Mouse (Mus musculus) limb, embryonic 11.5 days (tissue): ENCODE data around the gene Hivep1. TPM values are rescaled to one million over a fixed set of nuclear protein-coding genes. Genes with fewer than 3 reads are reported as not detected.

Experiments
- ATAC-seq: fragments of 200-750 bp; cut with Nextera tagmentation; 2 replicates; pipeline ENCODE4 v1.8.0; 2017; ENCODE audit warnings: low read depth; ENCODE audit not compliant: insufficient number of reproducible peaks, low FRiP score, low TSS enrichment
- DNase-seq: peaks from one replicate; pipeline ENCODE4 v3.0.0-alpha.2; 2015; ENCODE audit warnings: low spot score
- H3K27ac ChIP-seq: fragments of 300-500 bp; sonication (generic); replicated peaks from 2 replicates; pipeline ENCODE4 v1.5.1; 2014; ENCODE audit warnings: low read depth, mild to moderate bottlenecking, low read length
- H3K27me3 ChIP-seq: fragments of 300-500 bp; sonication (generic); 2 replicates; pipeline ENCODE4 v1.6.1; 2014; ENCODE audit warnings: mild to moderate bottlenecking, low read length, mixed read lengths; ENCODE audit not compliant: control insufficient read depth, insufficient read depth
- H3K36me3 ChIP-seq: fragments of 300-500 bp; sonication (generic); 2 replicates; pipeline ENCODE4 v1.6.1; 2014; ENCODE audit warnings: mild to moderate bottlenecking, low read length, moderate library complexity, mixed read lengths; ENCODE audit not compliant: control insufficient read depth, insufficient read depth
- H3K4me1 ChIP-seq: fragments of 300-500 bp; sonication (generic); 2 replicates; pipeline ENCODE4 v1.6.1; 2014; ENCODE audit warnings: low read length, mixed read lengths; ENCODE audit not compliant: control insufficient read depth, insufficient read depth
- H3K4me2 ChIP-seq: fragments of 300-500 bp; sonication (generic); 2 replicates; pipeline ENCODE4 v1.6.1; 2014; ENCODE audit warnings: low read depth, mild to moderate bottlenecking, moderate library complexity; ENCODE audit not compliant: severe bottlenecking
- H3K4me3 ChIP-seq: fragments of 300-500 bp; sonication (generic); 2 replicates; pipeline ENCODE4 v1.5.1; 2014; ENCODE audit warnings: low read depth, low read length
- H3K9ac ChIP-seq: fragments of 300-500 bp; sonication (generic); 2 replicates; pipeline ENCODE4 v1.6.1; 2014; ENCODE audit warnings: mild to moderate bottlenecking, low read length
- H3K9me3 ChIP-seq: fragments of 300-500 bp; sonication (generic); 2 replicates; pipeline ENCODE4 v1.6.1; 2016; ENCODE audit warnings: low read length; ENCODE audit not compliant: control insufficient read depth
- WGBS: fragments of 180-500 bp; shearing (Covaris S2); extraction: QIAGEN DNeasy Blood & Tissue Kit; methylation state at CpG from one replicate; pipeline ENCODE4 v1.1.7; 2014; 5-methylcytosine and 5-hydroxymethylcytosine counted together
- polyA plus RNA-seq: library from polyadenylated mRNA; unstranded; fragments of >200 nt; fragmentation: Nextera tagmentation; extraction: Ambion mirVana; gene quantifications from 2 replicates; pipeline ENCODE4 v1.2.1, GENCODE M21; 2014

Gene Hivep1
- polyA plus RNA-seq = 8.7 and 14.0 TPM in 2 replicates

DNA sequence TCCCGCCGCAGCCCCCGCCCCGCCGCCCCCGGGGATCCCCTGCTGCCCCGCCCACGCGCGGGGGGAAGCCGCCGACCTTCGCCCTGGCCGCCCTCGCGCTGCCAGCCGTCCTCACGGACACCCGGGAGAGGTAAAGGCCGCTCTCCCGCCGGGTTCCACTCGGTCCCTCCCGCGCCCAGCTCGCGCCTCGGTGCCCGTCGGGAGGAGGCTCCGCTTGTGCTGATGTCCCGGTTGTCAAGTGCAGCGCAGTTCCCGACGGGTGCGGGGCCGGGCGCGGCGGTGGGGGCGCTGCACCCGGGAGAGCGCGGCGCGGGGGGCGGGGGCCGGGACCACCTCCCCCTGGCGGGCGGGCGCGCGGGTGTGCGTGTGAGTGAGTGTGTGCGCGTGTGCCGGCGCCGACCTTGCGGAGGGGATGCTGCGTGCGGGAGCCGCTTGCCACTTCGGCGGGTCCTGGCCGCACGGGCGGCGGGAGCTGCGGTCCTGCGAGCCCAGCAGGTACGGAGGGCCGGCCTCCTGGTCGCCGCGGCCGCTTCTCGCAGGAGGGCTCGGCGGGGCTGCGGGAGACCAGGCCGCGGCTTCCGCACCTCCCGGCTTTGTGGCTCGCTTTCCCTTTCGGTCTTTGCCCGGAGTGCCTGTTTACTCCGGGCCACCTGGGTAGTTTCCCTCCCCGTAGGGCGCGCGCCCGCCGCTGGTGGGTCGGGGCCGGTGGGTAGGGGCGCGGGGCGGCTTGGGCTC, at the start of gene Hivep1:
Gene Hivep1, plus strand, starts transcription at position 61 of the 735 bp plus-strand sequence.
- DNase-seq (peak; percentile 80), ATAC-seq (peak; percentile 27)
- no peaks in the 10 kb centered on the region for H3K27me3 ChIP-seq
- H3K4me2 ChIP-seq = peak within 1 kb of the TSS; percentile 78
- H3K9me3 ChIP-seq = no peaks in the 10 kb centered on the region
- no peaks in the 10 kb centered on the region for H3K4me1 ChIP-seq
- under 1% methylated on average over 47 of the region's 100 CpGs for WGBS
- peak within 1 kb of the TSS; percentile 92 for H3K27ac ChIP-seq
- peaks cover 5% of the 10 kb centered on the region; the same call in 1 of the 2 replicates for H3K36me3 ChIP-seq
- H3K9ac ChIP-seq = peak within 1 kb of the TSS; percentile 93
- H3K4me3 ChIP-seq = peak within 1 kb of the TSS; percentile 81

GRCm38 (mm10) chr13:42015484-42016045, 36.3 kb upstream of the Hivep1 start:
- 79% methylated on average over 10 of the region's 10 CpGs for WGBS
- no peak for ATAC-seq
- Histone ChIP-seq H3K27ac (no peak overlapping the region), H3K9me3 (no peaks in the 10 kb centered on the region), H3K4me2 (no peak overlapping the region), H3K9ac (no peak overlapping the region), H3K4me1 (no peaks in the 10 kb centered on the region), H3K27me3 (no peaks in the 10 kb centered on the region), H3K4me3 (no peak overlapping the region), H3K36me3 (no peaks in the 10 kb centered on the region)
- DNase-seq = no peak

DNA sequence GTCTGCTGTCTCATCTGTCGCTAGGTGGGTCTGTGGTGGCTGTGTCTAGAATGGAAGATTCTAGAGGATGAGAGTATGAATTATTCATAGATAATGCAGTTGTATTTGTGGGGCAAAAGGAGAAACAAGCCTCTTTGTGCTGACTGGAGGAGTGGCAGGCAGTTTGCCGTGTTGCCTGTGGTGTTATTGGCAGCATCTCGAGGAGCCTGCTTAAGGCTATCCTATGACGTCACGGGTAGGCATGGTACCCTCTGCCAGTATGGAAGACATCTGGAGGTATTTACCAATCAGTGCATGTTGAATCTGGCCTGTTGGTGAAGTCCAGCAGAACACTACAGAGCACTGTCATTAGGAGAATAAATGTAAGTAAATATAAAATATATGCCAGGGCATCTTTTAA, 35.6 kb upstream of the Hivep1 start:
- DNase-seq (no peak), ATAC-seq (no peak)
- H3K4me2 ChIP-seq = no peak overlapping the region
- no peaks in the 10 kb centered on the region for H3K36me3 ChIP-seq
- no peak overlapping the region for H3K9ac ChIP-seq
- no peak overlapping the region for H3K27ac ChIP-seq
- H3K4me3 ChIP-seq = no peak overlapping the region
- H3K27me3 ChIP-seq = no peaks in the 10 kb centered on the region
- H3K9me3 ChIP-seq = no peaks in the 10 kb centered on the region
- WGBS = 82% methylated on average over 5 of the region's 5 CpGs
- H3K4me1 ChIP-seq = no peaks in the 10 kb centered on the region

DNA sequence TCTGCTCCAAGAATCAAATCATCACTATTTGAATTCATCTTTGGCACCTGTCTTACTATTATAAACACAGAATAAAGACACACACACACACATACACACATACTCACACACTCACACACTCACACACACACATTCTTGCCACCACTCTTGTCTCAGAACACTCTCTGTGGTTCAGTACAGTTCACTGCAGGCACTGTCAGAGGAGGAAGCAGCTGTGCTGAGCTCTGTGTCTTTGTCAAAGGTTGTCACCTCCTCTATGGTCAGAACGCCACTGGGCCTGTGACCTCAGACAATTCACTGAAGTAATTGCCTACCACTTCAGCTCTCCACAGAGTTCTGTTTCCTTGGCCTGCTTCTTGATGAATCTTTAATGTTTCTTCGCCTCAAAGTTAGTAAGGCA, 33.5 kb upstream of the Hivep1 start:
- no peak for DNase-seq
- H3K36me3 ChIP-seq = no peaks in the 10 kb centered on the region
- H3K4me1 ChIP-seq = no peaks in the 10 kb centered on the region
- H3K9ac ChIP-seq = no peak overlapping the region
- H3K4me3 ChIP-seq = no peak overlapping the region
- no peak overlapping the region for H3K4me2 ChIP-seq
- no peaks in the 10 kb centered on the region for H3K27me3 ChIP-seq
- no peak for ATAC-seq
- no peaks in the 10 kb centered on the region for H3K9me3 ChIP-seq
- WGBS = 54% methylated on average over 2 of the region's 2 CpGs
- no peak overlapping the region for H3K27ac ChIP-seq

DNA sequence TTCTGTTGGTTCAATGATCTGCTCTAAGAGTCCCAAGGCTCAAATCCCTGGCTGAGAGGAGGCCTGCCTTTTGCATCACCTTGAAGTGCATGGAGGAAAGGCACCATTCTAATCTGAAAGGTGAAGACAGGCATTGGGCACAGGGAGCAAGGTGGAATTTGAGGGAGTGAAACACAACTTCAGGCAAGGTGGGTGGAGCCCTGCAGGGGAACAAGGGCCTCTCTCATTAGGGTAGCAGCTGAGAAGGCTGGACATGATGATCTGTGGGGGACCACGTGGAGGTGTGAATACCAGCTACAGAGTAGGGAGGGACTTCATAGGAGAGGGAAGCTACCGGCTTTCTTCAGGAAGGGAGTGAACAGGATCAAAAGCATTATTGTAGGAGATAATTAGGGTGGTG, 10.6 kb upstream of the Hivep1 start:
- peak; percentile 25 for DNase-seq
- WGBS = 0% methylated on average over 2 of the region's 2 CpGs

DNA sequence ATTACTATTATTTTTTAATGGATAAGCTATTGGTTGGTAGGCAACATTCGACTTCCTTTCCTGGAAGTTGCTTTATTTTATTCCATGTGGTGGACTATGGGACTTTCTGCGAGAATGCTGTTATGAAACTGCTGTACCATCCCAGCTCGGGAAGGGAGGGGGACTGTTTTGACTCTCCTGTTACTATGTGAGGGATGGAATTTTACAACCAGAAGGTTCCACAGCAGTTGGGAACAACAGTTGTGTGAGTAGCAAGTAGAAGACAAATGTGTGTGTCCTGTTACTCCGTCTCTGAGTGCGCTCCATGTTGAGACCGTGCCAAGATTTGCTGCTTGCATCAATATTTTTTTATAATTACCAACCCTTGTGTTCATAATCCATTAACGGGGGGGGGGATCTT, 8.4 kb upstream of the Hivep1 start:
- no peak overlapping the region for H3K9ac ChIP-seq
- H3K4me2 ChIP-seq = no peak overlapping the region
- ATAC-seq = no peak
- no peaks in the 10 kb centered on the region for H3K4me1 ChIP-seq
- no peaks in the 10 kb centered on the region for H3K27me3 ChIP-seq
- no peaks in the 10 kb centered on the region for H3K36me3 ChIP-seq
- 89% methylated on average over 7 of the region's 7 CpGs for WGBS
- no peak for DNase-seq
- no peak overlapping the region for H3K4me3 ChIP-seq
- H3K27ac ChIP-seq = no peak overlapping the region
- H3K9me3 ChIP-seq = no peaks in the 10 kb centered on the region

More for the DNA sequence above, 10.6 kb upstream of the Hivep1 start:
- no peak for ATAC-seq
- Histone ChIP-seq H3K9ac (no peak overlapping the region), H3K36me3 (no peaks in the 10 kb centered on the region), H3K27me3 (no peaks in the 10 kb centered on the region), H3K4me1 (no peaks in the 10 kb centered on the region), H3K4me3 (no peak overlapping the region), H3K27ac (no peak overlapping the region), H3K9me3 (no peaks in the 10 kb centered on the region), H3K4me2 (no peak overlapping the region)

DNA sequence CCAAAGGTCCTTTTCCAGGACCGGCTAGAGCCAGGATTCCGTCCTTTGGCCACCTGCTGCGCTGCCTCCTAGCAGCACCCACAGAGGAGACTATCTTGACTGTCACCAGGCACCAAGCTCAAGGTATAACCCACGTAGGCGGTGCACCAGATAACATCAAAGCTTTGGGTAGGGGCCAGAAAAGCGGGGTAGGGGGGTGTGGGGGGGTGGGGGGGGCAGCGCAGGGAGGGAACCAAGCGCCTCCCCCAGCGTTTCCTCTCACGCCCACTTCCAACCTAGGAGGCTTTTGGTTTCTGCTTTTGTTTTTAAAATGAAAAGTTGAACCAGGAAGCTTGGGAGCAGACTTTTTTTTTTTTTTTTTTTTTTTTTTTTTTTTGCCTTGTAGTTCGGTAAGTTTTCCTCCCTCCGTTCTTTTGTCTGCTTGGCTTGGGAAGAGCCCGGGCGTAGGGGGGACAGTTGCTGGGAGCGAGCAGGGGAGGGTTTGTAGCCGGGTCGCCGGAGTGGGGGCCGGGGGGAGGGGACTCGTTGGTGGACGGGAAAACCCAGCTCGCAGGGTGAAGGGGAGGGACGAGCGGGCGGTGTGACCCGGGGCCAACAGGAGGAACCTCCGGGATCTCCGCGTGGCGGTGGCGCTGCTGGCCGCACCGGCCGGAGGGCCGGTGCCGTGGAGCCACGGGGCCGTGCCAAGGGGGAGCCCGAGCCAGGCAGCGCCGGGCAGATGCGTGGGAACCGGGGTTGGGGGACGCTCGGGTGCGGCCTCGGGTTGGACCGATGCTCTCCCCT, 2.6 kb upstream of the Hivep1 start:
- Histone ChIP-seq H3K27ac (peak overlapping the region; percentile 63), H3K9ac (peak overlapping the region; percentile 84), H3K4me2 (peak overlapping the region; percentile 64), H3K4me1 (no peaks in the 10 kb centered on the region), H3K9me3 (no peaks in the 10 kb centered on the region), H3K4me3 (peak overlapping the region; percentile 58), H3K27me3 (no peaks in the 10 kb centered on the region), H3K36me3 (no peaks in the 10 kb centered on the region)
- DNase-seq = peak; percentile 74
- 0% methylated on average over 45 of the region's 48 CpGs for WGBS
- peak; percentile 6; the same call in 1 of the 2 replicates for ATAC-seq

DNA sequence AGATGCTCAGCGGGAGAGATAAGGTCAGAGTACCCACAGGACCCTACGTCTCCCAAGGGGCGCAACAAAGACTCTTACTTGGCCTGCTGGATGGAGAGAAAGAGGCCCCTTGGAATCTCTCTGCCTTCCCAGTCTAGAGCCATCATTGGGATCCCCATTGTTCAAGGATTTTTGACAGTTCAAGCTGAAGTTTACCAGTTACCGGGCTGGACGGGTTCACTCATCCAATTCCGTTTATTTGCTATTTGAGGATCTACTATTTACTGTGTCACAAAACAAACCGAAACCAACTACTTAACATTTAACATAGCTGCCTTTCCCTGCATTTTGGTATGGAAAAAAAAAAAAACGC, 2.1 kb upstream of the Hivep1 start:
- peak overlapping the region; percentile 63; the same call in 1 of the 2 replicates for H3K27ac ChIP-seq
- H3K27me3 ChIP-seq = no peaks in the 10 kb centered on the region
- H3K4me3 ChIP-seq = peak overlapping the region; percentile 58
- H3K36me3 ChIP-seq = no peaks in the 10 kb centered on the region
- peak overlapping the region; percentile 64 for H3K4me2 ChIP-seq
- no peaks in the 10 kb centered on the region for H3K9me3 ChIP-seq
- DNase-seq (no peak), ATAC-seq (no peak)
- no peaks in the 10 kb centered on the region for H3K4me1 ChIP-seq
- WGBS = 2% methylated on average over 8 of the region's 8 CpGs
- peak overlapping the region; percentile 84 for H3K9ac ChIP-seq
